Mouse (Mus musculus): ENCODE results near the gene Skiv2l.

Skiv2l gene

DNA sequence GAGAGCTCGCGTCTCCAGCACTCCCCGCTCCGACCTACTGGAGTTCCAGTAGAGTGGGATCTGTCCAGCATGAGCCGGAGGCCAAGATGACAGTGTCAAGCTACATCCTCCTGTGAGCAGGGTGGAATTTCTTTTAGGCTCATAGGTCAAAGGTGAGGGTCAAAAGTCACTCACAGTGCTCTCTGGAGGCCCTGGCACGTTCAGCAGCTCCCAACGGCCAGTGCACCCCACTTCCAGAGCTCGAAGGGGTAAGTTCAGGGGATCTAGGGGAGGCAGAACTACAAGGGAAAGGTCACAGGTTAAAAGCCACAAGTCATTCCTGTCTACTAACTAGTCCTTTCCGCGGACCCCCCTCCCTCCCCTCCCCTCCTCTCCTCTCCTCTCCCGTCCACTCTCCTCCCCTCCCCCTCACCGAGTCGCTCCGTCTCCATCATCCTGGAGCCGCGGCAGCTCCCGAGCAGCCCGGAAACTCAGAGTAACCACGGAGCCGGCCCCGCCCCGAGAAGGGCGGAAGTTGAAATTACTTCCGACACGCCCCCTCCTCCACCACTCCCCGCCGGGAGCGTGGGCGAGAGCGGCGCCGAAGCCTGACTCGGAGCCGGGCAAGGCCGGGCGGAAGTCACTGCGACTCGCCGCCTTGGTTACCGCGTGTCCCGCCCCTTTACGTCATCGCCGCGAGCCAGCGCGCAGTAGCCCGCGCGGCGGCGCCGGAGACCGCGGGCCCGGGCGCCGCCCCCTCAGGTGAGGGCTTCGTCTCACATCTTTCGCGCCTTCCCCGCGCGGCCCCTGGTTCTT, at the start of gene Skiv2l, which contains the start of gene Nelfe:
Gene Skiv2l (minus strand): TSS at position 489 of the 795 bp plus-strand sequence.
Gene Nelfe (plus strand): TSS at position 670 of the 795 bp plus-strand sequence.
- DNase-seq, result peak; percentile 99

- DNase-seq, result peak; percentile 47
These were observed 49.3 kb upstream of the Skiv2l start for GRCm38 (mm10) chr17:34899053-34899889.

DNA sequence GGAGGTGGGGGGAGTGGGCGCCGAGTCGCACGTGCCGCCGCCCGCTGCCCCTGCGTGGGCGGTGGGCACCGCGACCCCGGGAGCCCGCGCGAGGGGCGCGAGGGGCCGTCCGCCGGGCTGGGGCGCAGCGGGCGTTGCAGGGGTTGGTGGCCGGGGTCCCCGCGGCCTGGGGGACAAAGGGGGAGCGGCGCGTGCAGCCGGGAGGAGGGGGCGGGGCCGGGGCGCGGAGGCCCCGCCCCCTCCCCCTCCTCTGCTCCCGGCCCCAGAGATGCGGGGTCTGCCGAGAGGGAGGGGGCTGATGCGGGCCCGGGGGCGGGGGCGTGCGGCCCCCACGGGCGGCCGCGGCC, 48.7 kb upstream of the Skiv2l start:
- peak; percentile 77 for DNase-seq

DNA sequence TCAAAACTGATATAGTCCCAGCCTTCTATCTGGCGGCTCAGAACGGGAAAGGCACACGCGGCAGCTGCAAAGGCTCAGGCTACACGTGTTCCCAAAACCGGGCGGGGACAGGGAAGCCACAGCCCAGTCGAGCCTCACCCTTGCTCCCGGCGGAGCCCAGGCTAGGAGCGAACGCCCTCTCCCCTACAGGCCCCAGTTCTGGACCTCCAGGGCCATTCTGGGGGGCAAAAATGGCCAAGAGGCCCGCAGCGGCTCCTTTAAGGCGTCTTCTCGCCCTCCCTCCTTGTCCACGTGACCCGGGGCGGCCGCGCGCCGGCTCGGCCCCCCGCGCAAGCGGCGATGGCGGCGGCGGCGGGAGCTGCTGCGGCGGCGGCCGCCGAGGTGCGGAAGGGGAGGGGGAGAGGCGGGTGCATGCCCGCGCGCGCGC, 48.2 kb upstream of the Skiv2l start, which contains the start of the genes C2 and Ehmt2:
Gene C2 (minus strand): TSS at position 106 of the 427 bp plus-strand sequence.
Gene Ehmt2 (plus strand): TSS at position 310 of the 427 bp plus-strand sequence.
- DNase-seq, result peak; percentile 91

DNA sequence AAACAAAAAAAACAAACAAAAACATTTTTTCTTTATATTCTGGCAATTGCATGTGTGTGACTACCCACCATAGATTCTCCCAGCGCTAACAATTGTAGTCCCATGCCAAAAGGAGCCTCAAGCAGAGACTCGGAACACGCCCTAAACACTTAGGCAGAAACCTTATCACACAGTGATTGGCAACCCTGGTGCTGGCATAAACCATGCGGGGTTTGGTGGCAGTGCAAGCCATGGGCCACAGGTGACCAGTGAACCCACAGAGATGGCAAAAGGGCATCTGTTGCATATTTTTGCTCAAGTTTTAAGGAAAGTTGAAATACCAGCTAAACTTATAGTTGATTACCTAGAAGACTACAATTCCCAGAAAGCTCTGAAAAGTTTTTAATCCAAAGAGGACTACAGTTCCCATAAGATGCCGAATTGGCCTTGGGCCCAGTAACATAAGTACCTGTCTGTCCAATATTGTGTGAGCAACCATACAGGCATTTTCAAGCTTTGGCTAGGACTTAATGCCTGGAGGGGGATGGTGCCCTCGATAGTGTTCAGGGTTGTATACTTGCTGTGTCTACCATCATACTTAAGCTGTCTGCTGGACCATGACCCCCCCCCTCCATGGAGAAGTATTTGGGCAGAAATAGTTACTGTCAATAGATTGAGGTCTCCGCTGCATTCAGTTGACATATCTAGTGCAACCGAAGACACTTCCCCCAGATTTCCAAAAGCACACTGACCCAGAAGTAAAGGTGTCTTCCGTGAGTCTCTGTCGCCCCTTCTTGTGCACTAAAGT, 47.6 kb upstream of the Skiv2l start:
- DNase-seq, result peak; percentile 36

GRCm38 (mm10) chr17:34896366-34896765, 46.4 kb upstream of the Skiv2l start:
- DNase-seq, result no peak

GRCm38 (mm10) chr17:34895724-34896123, 45.7 kb upstream of the Skiv2l start:
- DNase-seq, result no peak

GRCm38 (mm10) chr17:34894801-34895530, 45.0 kb upstream of the Skiv2l start:
- peak; percentile 63 for DNase-seq

GRCm38 (mm10) chr17:34894074-34894597, 44.1 kb upstream of the Skiv2l start:
- DNase-seq, result peak; percentile 98

DNA sequence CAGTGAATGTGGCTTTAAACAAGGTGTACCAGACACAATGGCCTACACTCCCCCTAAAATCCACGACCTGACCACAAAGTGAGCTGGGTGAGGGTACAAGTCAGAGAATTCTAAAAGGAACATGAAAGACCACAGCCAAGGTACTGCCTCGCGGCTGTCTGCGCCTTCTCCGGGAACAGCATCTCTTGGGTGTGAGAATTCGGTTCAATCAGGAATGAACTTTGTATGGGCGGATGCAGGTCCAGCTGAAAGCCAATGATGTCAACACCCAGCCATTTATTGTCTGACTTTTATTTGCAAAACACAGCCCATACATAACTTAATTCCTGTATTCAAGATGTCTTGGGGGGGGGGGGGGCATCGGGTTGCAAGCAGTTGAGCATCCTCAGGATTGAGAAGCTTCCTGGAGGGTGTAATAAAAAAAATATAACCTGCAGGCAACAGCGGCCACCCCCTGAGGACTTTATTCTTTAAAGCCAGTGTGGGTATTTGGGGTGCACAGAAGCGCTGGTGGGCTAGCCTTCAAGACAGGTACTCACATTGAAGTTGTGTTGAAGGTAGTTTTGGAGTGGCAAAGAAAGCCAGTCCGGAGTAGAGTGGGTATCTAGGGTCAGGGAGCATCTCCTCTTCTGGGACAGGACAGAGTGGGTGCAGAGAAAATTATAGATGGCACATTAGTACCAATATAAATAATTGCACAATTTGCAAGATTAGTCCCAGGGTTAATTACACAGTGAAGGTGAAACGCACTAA, 43.2 kb upstream of the Skiv2l start:
- DNase-seq, result no peak

DNA sequence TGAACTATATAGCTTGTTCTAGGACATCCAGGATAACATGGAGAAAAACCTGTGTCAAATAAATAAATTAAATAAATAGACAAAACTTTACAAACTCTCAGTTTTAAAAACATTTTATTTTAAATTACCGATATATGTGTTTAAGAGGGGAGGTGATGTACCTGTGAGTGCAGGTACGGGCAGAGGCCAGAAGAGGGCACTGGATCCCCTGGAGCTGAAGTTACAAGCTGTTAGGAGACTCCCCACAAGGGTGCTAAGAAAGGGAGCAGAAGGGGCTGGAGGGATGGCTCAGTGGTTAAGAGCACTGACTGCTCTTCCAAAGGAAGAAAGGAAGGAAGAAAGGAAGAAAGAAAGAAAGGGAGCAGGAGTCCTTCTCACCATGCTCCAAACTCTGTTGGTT, 41.4 kb upstream of the Skiv2l start:
- DNase-seq, result no peak

DNA sequence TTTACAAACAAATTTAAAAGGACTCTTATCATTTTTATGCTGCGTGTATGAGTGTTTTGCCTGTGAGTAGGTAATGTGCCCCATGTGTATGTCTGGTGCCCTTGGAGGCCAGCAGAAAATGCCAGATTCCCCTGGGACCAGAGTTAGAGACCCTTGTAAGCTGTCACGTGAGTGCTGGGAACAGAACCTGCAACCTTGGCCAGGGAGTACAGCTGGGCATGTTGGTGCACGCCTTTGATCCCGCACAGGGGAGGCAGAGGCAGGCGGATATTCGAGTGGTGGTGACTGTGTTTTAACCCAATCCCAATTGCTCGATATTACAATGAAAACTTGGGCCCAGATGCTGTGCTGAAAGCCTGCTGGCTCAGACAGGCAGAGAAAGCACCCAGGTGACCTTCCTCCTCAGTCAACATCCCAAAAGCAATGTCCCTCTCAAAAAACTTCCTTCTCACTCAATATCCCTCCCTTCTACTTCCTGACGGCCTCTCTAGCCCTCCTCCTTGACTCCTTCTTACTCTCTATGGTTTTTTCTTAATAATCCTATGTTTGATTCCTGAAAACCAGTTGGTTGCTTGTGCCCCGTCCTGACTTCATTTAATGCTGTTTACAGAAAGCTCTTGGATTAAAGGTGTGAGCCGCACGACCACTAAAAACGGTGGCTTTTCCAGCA, 40.2 kb upstream of the Skiv2l start:
- no peak for DNase-seq

DNA sequence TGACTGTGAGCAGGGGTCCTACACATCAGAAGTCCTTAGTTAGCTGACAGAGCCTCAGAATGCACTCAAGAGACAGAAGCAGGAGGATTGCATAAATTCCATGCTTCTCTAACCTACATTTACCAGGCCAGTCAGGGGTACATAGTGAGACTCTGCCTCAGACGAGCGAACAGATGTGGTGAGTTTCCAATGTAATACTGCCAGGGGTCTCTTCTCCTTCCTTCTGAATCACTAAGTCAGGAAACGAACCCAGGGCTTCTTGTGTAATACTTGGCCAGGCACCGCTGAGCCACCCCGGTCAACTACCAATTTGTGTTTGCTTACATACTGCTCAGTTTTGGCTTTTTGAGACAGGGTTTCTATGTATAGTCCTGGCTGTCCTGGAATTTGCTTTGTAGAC, 37.9 kb upstream of the Skiv2l start:
- no peak for DNase-seq

- DNase-seq, result no peak
These were observed 35.6 kb upstream of the Skiv2l start for GRCm38 (mm10) chr17:34885615-34886014.

DNA sequence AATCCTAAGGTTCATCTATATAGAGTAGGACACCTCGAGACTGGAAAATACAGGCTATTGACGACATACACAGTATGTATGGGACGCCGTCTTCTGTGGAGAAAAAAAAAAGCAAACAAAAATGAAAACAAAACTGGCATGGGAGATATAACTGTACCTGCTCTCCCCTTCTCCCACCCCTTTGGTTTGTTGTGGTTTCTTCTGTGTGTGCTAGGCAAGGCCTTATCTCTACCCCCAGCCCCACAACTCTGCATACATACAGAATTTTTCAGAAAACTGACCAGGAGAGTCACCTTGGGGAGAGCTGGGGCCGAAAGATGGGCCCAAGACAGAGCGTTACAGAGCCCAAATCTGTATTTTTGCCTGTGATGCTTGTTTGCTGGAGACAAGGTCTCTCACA, 34.7 kb upstream of the Skiv2l start:
- DNase-seq, result no peak

GRCm38 (mm10) chr17:34883332-34883731, 33.3 kb upstream of the Skiv2l start:
- no peak for DNase-seq

DNA sequence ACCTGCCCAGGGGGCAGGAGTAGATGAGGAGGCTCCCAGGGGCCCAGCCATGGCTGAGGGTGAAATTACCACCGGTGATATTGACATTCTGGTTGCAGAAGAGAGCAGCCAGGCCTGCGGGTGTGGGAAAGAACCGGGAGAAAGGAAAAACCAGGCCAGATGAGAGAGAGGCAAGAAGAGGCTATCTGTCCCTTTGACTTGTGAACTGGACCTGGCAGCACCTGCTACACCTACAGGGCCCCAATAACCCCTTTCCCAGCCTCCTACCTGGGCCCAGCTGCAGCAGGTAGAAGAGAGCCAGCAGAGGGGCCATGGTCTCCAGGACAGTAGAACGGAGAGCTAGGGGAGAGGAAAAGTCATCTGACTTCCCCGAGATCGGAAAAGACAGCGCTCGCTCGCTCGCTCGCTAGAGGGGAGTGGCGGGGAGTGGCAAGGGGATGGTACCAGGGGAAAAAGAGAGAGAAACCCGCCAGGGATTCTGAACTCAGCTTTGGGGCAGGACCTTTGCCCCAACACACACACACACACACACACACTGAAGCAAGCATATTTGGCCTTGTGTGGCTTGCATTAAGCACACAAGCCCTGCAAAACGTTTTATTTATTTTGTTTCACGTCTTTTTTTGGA, 31.8 kb upstream of the Skiv2l start, which contains the start of gene Gm20547:
Gene Gm20547 (minus strand): TSS at position 360 of the 628 bp plus-strand sequence.
- no peak for DNase-seq

GRCm38 (mm10) chr17:34881166-34881565, 31.2 kb upstream of the Skiv2l start:
- DNase-seq, result no peak

DNA sequence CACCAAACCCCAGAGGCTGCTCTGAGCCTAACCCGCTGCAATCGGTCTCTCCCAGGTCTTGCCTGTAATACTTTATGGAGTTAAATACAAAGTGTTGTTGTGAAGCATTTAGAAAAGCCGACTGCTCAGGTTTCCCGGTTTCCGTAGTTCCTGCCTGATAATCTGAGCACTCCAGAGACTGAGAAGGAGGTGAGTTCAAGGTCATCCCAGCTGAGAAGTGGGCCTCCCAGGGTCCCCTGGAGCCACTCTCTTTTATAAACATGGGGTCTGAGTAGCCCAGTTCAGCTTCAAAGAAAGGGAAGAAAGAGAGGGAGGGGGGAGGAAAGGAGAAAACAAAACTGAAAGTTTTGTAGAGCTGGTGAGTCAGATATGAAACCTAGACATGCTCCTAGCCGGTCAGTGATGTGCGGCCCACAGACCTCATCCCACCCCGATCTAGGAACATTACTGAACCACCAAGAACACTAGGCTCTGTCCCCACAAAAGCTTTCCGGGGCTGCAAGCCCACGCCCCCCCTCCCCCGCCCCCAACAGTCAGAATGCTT, 29.4 kb upstream of the Skiv2l start, which contains the start of gene Zbtb12:
Gene Zbtb12 (plus strand): TSS at position 148 of the 544 bp plus-strand sequence.
- DNase-seq, result no peak

- no peak for DNase-seq
These were observed 24.3 kb upstream of the Skiv2l start for GRCm38 (mm10) chr17:34874321-34874720.

Data from embryo, embryonic 11 days (tissue).